Mouse (Mus musculus) CH12.LX (cell line): ENCODE measurements around the gene Tent5a. TPM values are rescaled to one million over a fixed set of nuclear protein-coding genes. Genes with fewer than 3 reads are reported as not detected.

ENCODE experiments used
- DNase-seq: peaks from one replicate; pipeline ENCODE4 v3.0.0-alpha.2; 2013; ENCODE audit errors: extremely low read depth
- H3K27ac ChIP-seq: 2 replicates; pipeline ENCODE4 v1.5.1; 2012; ENCODE audit warnings: low read depth, mild to moderate bottlenecking, control low read depth, moderate library complexity; ENCODE audit not compliant: insufficient read depth
- H3K27me3 ChIP-seq: replicated peaks from 2 replicates; pipeline ENCODE3; 2012; ENCODE audit warnings: inconsistent platforms
- H3K36me3 ChIP-seq, 2 experiments: replicated peaks in 1 of 2; 2 replicates each; pipeline versions ENCODE3 to v1.6.1; 2012; ENCODE audit warnings: inconsistent platforms in 1 of 2, low read length in 1 of 2, mild to moderate bottlenecking in 1 of 2, mixed read lengths in 1 of 2, moderate library complexity in 1 of 2; ENCODE audit not compliant: control insufficient read depth in 1 of 2, insufficient read depth in 1 of 2
- H3K4me1 ChIP-seq, 2 experiments: 2 replicates each; pipeline ENCODE4 v1.6.1; 2012; ENCODE audit warnings: inconsistent platforms in 1 of 2, moderate library complexity in 1 of 2; ENCODE audit not compliant: insufficient read depth in 2 of 2, control insufficient read depth in 1 of 2
- H3K4me2 ChIP-seq: 2 replicates; pipeline ENCODE4 v1.6.1; 2012; ENCODE audit warnings: low read depth, mild to moderate bottlenecking, control low read depth; ENCODE audit not compliant: poor library complexity, insufficient read depth, severe bottlenecking
- H3K4me3 ChIP-seq, 3 experiments: fragments of 150-350 bp in 1 of 3; sonication (generic) in 1 of 3; replicated peaks in 1 of 3; 2 replicates each; pipeline versions ENCODE3 to v1.5.1; 2011 to 2012; ENCODE audit warnings: low read depth in 2 of 3, low read length in 2 of 3, mild to moderate bottlenecking in 2 of 3, moderate library complexity in 2 of 3, control low read depth in 1 of 3, improper control_type of control experiment in 1 of 3, inconsistent platforms in 1 of 3, mixed read lengths in 1 of 3; ENCODE audit not compliant: poor library complexity in 1 of 3
- H3K79me2 ChIP-seq: replicated peaks from 2 replicates; pipeline ENCODE4 v1.6.1; 2012; ENCODE audit warnings: mild to moderate bottlenecking, moderate library complexity; ENCODE audit not compliant: control insufficient read depth, poor library complexity, insufficient read depth, severe bottlenecking; ENCODE audit errors: extremely low read depth
- H3K9ac ChIP-seq: 2 replicates; pipeline ENCODE4 v1.6.1; 2012; ENCODE audit warnings: low read depth, mild to moderate bottlenecking, control low read depth, moderate library complexity; ENCODE audit not compliant: insufficient read depth
- H3K9me3 ChIP-seq: replicated peaks from 2 replicates; pipeline ENCODE3; 2012; ENCODE audit warnings: low read length, inconsistent platforms, mixed read lengths
- BHLHE40 ChIP-seq: IDR thresholded peaks from 2 replicates; pipeline ENCODE4 v1.6.1; 2011; ENCODE audit warnings: mild to moderate bottlenecking, low read depth, low read length, improper control_type of control experiment
- EP300 ChIP-seq: IDR thresholded peaks from 2 replicates; pipeline ENCODE4 v1.6.1; 2011; ENCODE audit warnings: low read length, improper control_type of control experiment
- GABPA ChIP-seq: IDR thresholded peaks from 2 replicates; pipeline ENCODE4 v1.6.1; 2012; ENCODE audit warnings: low read depth, low read length, improper control_type of control experiment, inconsistent platforms; ENCODE audit not compliant: insufficient replicate concordance
- HCFC1 ChIP-seq: IDR thresholded peaks from 2 replicates; pipeline ENCODE4 v1.6.1; 2012; ENCODE audit warnings: low read depth, mild to moderate bottlenecking, inconsistent platforms, low read length, improper control_type of control experiment
- IRF4 ChIP-seq: IDR thresholded peaks from 2 replicates; pipeline ENCODE4 v1.6.1; 2014; ENCODE audit warnings: low read depth, mild to moderate bottlenecking, inconsistent platforms, low read length, improper control_type of control experiment
- JUN ChIP-seq: IDR thresholded peaks from 2 replicates; pipeline ENCODE4 v1.6.1; 2011; ENCODE audit warnings: low read depth, mild to moderate bottlenecking, low read length, improper control_type of control experiment, moderate library complexity; ENCODE audit not compliant: insufficient read depth
- JUND ChIP-seq: conservative IDR thresholded peaks from 2 replicates; pipeline ENCODE4 v1.6.1; 2011; ENCODE audit warnings: low read depth, low read length, improper control_type of control experiment
- MAX ChIP-seq: IDR thresholded peaks from 2 replicates; pipeline ENCODE4 v1.6.1; 2011; ENCODE audit warnings: low read length, improper control_type of control experiment
- MEF2A ChIP-seq: IDR thresholded peaks from 2 replicates; pipeline ENCODE4 v1.6.1; 2014; ENCODE audit warnings: low read depth, mild to moderate bottlenecking, inconsistent platforms, low read length, improper control_type of control experiment, borderline replicate concordance
- POLR2AphosphoS2 ChIP-seq: IDR thresholded peaks from 2 replicates; pipeline ENCODE4 v1.6.1; 2011; ENCODE audit warnings: low read depth, low read length, improper control_type of control experiment
- RAD21 ChIP-seq: IDR thresholded peaks from 2 replicates; pipeline ENCODE4 v1.6.1; 2011; ENCODE audit warnings: low read depth, mild to moderate bottlenecking, low read length, improper control_type of control experiment, moderate library complexity
- SIN3A ChIP-seq: IDR thresholded peaks from 2 replicates; pipeline ENCODE4 v1.6.1; 2012; ENCODE audit warnings: low read length, improper control_type of control experiment, inconsistent platforms
- TBP ChIP-seq: conservative IDR thresholded peaks from 2 replicates; pipeline ENCODE4 v1.6.1; 2011; ENCODE audit warnings: low read depth, low read length, improper control_type of control experiment
- UBTF ChIP-seq: IDR thresholded peaks from 2 replicates; pipeline ENCODE4 v1.6.1; 2012; ENCODE audit warnings: low read depth, mild to moderate bottlenecking, inconsistent platforms, low read length, improper control_type of control experiment, moderate library complexity
- USF2 ChIP-seq: conservative IDR thresholded peaks from 2 replicates; pipeline ENCODE4 v1.6.1; 2011; ENCODE audit warnings: low read depth, low read length, improper control_type of control experiment
- ZKSCAN1 ChIP-seq: IDR thresholded peaks from 2 replicates; pipeline ENCODE4 v1.6.1; 2012; ENCODE audit warnings: low read depth, inconsistent platforms, low read length, improper control_type of control experiment, borderline replicate concordance
- dilution Hi-C: fragments of 300-500 bp; cut with MboI; formaldehyde crosslinking; loops from 2 replicates; pipeline ENCODE4 v1.14.3; 2020; ENCODE audit warnings: low sequenced_read_pairs; ENCODE audit not compliant: extremely low pct_unique_long_range_greater_than_20kb, extremely low pct_ligation_motif_present
- in situ Hi-C: fragments of 300-500 bp; cut with MboI; formaldehyde crosslinking; loops from 3 replicates; pipeline ENCODE4 v1.14.3; 2019; ENCODE audit warnings: low sequenced_read_pairs, low pct_ligation_motif_present, low pct_unique_long_range_greater_than_20kb, mixed read lengths
- polyA plus RNA-seq: library from polyadenylated mRNA; unstranded; fragments of >175 nt; gene quantifications from 2 replicates; pipeline ENCODE4 v1.2.1, GENCODE M21; 2012; ENCODE audit warnings: low read depth; ENCODE audit not compliant: insufficient read length
- total RNA-seq, 2 experiments: library from RNA; depleted of rRNA; stranded (reverse); fragments of 300-350 nt in 1 of 2; fragments of >200 nt in 1 of 2; gene quantifications; 2 replicates each; pipeline ENCODE4 v1.2.3; 2012 to 2014

The Tent5a gene
- total and polyA plus RNA-seq, 3 experiments, result 1.2 to 2.6 (median 1.6) TPM

DNA sequence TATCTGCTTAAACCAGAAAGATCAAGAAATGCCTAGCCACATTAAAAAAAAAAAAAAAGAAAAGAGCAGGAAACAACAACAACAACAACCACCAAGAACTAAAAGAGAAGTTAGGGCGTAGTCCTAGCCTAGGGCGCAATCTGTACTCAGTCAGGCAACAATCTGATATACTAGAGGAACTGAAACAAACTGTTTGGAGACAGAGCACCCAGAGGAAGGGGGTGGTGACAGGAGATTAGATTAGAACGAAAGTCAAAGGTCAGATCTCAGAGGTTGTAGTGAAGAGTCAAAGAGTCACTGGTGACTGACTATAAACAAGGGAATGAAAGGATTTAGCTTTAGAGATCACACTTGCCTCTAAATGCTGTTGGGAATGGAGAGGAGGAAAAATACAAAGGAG, 13.2 kb upstream of the Tent5a start:
- Histone ChIP-seq H3K79me2 (no peaks in the 10 kb centered on the region), H3K4me1 (peaks cover 5 to 8% of the 10 kb centered on the region in 2 experiments; a peak in 2 of 4 replicates), H3K36me3 (no peaks in the 10 kb centered on the region), H3K9ac (no peak overlapping the region), H3K27ac (no peak overlapping the region), H3K9me3 (no peaks in the 10 kb centered on the region), H3K4me3 (no peak overlapping the region), H3K27me3 (no peaks in the 10 kb centered on the region), H3K4me2 (no peak overlapping the region; the same call in 1 of the 2 replicates)
- in situ Hi-C loops (loop anchor here (25.0 kb wide), 2 partner anchors 247 to 1378 kb away; no protein-coding TSS in a partner anchor), dilution Hi-C loops (no loop called here)
- peak; percentile 50 for DNase-seq
- peak; percentile 82 for TF ChIP-seq EP300
- no peak for TF ChIP-seq JUND
- no peak for TF ChIP-seq MAX
- TF ChIP-seq ZKSCAN1, result no peak
- TF ChIP-seq JUN, result no peak
- no peak for TF ChIP-seq POLR2AphosphoS2
- TF ChIP-seq TBP, result 0 out of 2 replicates have a peak, but pooled peaks have one; percentile 7
- TF ChIP-seq UBTF, result no peak
- no peak for TF ChIP-seq HCFC1
- TF ChIP-seq USF2, result no peak
- peak; percentile 93 for TF ChIP-seq IRF4
- TF ChIP-seq MEF2A, result peak; percentile 37; the same call in 1 of the 2 replicates

DNA sequence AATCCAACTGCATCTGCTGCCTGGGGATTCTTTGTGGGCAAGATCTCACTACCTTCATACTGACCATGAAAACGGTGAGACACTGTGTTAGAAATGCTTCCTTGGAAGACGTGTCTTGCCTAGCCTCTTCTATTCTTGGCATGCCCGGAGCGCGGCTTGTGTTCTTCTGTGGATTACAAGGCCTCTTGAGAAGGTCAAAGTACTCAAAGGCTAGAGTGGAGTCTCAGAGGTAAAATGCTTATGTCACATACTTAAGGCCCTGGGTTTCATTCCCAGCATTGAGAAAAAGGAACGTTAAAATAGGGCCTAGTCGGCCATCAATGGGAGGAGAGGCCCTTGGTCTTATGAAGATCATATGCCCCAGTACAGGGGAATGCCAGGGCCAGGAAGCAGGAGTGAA, 8.9 kb upstream of the Tent5a start:
- Histone ChIP-seq H3K79me2 (no peaks in the 10 kb centered on the region), H3K4me3 (no peak overlapping the region), H3K36me3 (no peaks in the 10 kb centered on the region), H3K4me2 (no peak overlapping the region), H3K27ac (no peak overlapping the region), H3K9ac (no peak overlapping the region), H3K9me3 (no peaks in the 10 kb centered on the region)
- in situ Hi-C loops, result loop anchor here (25.0 kb wide), 2 partner anchors 251 to 1374 kb away; no protein-coding TSS in a partner anchor
- dilution Hi-C loops, result no loop called here
- DNase-seq, result no peak
- TF ChIP-seq BHLHE40 (no peak), RAD21 (no peak), GABPA (no peak), MEF2A (no peak), JUND (no peak), SIN3A (no peak), IRF4 (no peak), JUN (no peak), POLR2AphosphoS2 (no peak)
- TF ChIP-seq, all 38 proteins: peak for 0
- no peaks in the 10 kb centered on the region for H3K27me3 ChIP-seq
- peaks cover 5 to 8% of the 10 kb centered on the region in 2 experiments; a peak in 2 of 4 replicates for H3K4me1 ChIP-seq
